ENCODE assay signal across 9 mouse cellular contexts in the genomic region with DNA sequence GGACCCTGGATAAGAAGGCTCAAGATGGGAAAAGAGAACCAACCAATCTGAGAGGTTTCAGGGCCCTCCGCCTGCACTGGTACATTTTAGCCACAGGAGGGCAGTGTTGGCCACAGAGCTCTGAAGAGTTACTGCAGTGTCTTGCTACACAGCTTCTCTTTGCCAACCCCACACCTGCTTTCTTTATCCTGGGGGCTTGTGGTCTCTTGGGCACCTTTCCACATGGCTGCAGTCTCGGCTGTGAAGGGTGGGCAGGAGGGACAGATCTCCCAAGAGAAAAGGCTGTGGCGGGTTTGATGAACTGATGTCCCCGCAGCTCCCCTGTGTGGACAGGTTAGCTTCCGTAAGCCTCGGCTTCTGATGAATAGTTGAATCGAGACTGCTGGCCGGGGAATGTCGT. TPM values are rescaled to one million over a fixed set of nuclear protein-coding genes. Genes with fewer than 3 reads are reported as not detected.
A peak's percentile ranks its signal among the peaks of the same experiment; 100 is the strongest.
DNase-seq lines count a peak whose midpoint lies in the region; ATAC-seq and TF ChIP-seq lines count a peak whose summit lies in the region.
"Had no signal": no experiment of that assay in that cellular context is flagged by ENCODE, and none has a peak within 500 bp of the region (broad histone marks: within the 10 kb centered on the region; RNA-seq: fewer than 3 reads in every experiment).

No protein-coding gene starts in this region.

- H3K9ac ChIP-seq in forebrain, embryonic 13.5 days = peak overlapping the region; percentile 50
- H3K9ac ChIP-seq in heart, postnatal 0 days (replicated peaks; ENCODE audit: low read depth, low read length) = no peak overlapping the region
- H3K9ac ChIP-seq in liver, embryonic 16.5 days (ENCODE audit: low read depth, low read length) = no peak overlapping the region
- H3K9ac ChIP-seq in neural tube, embryonic 14.5 days (replicated peaks; ENCODE audit: low read depth, low read length) = 0 out of 2 replicates have a peak overlapping the region, but pooled peaks have one; percentile 21

- H3K36me3 ChIP-seq in E14TG2a.4 (ENCODE audit: insufficient read depth, low read length) = no peaks in the 10 kb centered on the region
- no peaks in the 10 kb centered on the region for H3K36me3 ChIP-seq in forebrain, embryonic 13.5 days (ENCODE audit: poor library complexity, severe bottlenecking)
- no peaks in the 10 kb centered on the region for H3K36me3 ChIP-seq in heart, postnatal 0 days (replicated peaks; ENCODE audit: control insufficient read depth, insufficient read depth, low read length)
- no peaks in the 10 kb centered on the region for H3K36me3 ChIP-seq in liver, embryonic 16.5 days (ENCODE audit: control insufficient read depth, insufficient read depth)
- no peaks in the 10 kb centered on the region for H3K36me3 ChIP-seq in neural tube, embryonic 14.5 days (ENCODE audit: control insufficient read depth, insufficient read depth, low read length)

- H3K9me3 ChIP-seq in E14TG2a.4 (ENCODE audit: low read length) = no peaks in the 10 kb centered on the region
- no peaks in the 10 kb centered on the region for H3K9me3 ChIP-seq in forebrain, embryonic 13.5 days (replicated peaks)
- no peaks in the 10 kb centered on the region for H3K9me3 ChIP-seq in heart, postnatal 0 days (replicated peaks; ENCODE audit: control insufficient read depth, low read length)
- no peaks in the 10 kb centered on the region for H3K9me3 ChIP-seq in liver, embryonic 16.5 days (replicated peaks; ENCODE audit: control insufficient read depth, low read length)
- H3K9me3 ChIP-seq in neural tube, embryonic 14.5 days (ENCODE audit: control insufficient read depth, low read length) = no peaks in the 10 kb centered on the region

- peak overlapping the region; percentile 37 for H3K4me3 ChIP-seq in E14TG2a.4 (replicated peaks; ENCODE audit: low read length)
- H3K4me3 ChIP-seq in forebrain, embryonic 13.5 days = peak overlapping the region; percentile 17
- no peak overlapping the region for H3K4me3 ChIP-seq in heart, postnatal 0 days (ENCODE audit: low read depth, low read length)
- no peak overlapping the region for H3K4me3 ChIP-seq in liver, embryonic 16.5 days (ENCODE audit: low read depth, low read length)
- 0 out of 2 replicates have a peak overlapping the region, but pooled peaks have one; percentile 5 for H3K4me3 ChIP-seq in neural tube, embryonic 14.5 days (ENCODE audit: low read depth, low read length)

- peak; percentile 66 for ATAC-seq in forebrain, embryonic 13.5 days
- peak; percentile 53; the same call in 1 of the 2 replicates for ATAC-seq in heart, postnatal 0 days (ENCODE audit: insufficient read depth, low read depth)
- peak; percentile 30; the same call in 1 of the 2 replicates for ATAC-seq in liver, embryonic 16.5 days (ENCODE audit: low read depth)
- peak; percentile 78; the same call in 1 of the 2 replicates for ATAC-seq in neural tube, embryonic 14.5 days (ENCODE audit: low read depth)

- TF ChIP-seq EP300 in heart, postnatal 0 days (IDR thresholded peaks at IDR 0.05; ENCODE audit: low read depth) = no peak

- H3K27ac ChIP-seq in forebrain, embryonic 13.5 days = no peak overlapping the region
- no peak overlapping the region for H3K27ac ChIP-seq in heart, postnatal 0 days (ENCODE audit: low read depth)
- no peak overlapping the region for H3K27ac ChIP-seq in liver, embryonic 16.5 days (ENCODE audit: low read length)
- peak overlapping the region; percentile 45 for H3K27ac ChIP-seq in neural tube, embryonic 14.5 days (ENCODE audit: low read depth, low read length)

- peak; percentile 65 for DNase-seq in c-Kit-positive CD71-positive TER-119-positive erythroid progenitor cells, embryonic 14.5 days (ENCODE audit: low spot score)
- DNase-seq in heart, postnatal 0 days (ENCODE audit: low spot score) = peak; percentile 66
- DNase-seq in kidney, postnatal 36 days = peak; percentile 74 to 85
- DNase-seq in thymus, adult 18-20 months = peak; percentile 54 to 55

- H3K4me2 ChIP-seq in forebrain, embryonic 13.5 days = peak overlapping the region; percentile 53
- H3K4me2 ChIP-seq in heart, postnatal 0 days (ENCODE audit: low read depth, low read length) = no peak overlapping the region
- H3K4me2 ChIP-seq in liver, embryonic 16.5 days (ENCODE audit: low read depth, low read length) = 0 out of 2 replicates have a peak overlapping the region, but pooled peaks have one; percentile 21
- H3K4me2 ChIP-seq in neural tube, embryonic 14.5 days (ENCODE audit: low read depth, low read length) = peak overlapping the region; percentile 36

- H3K4me1 ChIP-seq in E14TG2a.4 (replicated peaks; ENCODE audit: low read depth, low read length) = peaks cover 13% of the 10 kb centered on the region
- H3K4me1 ChIP-seq in forebrain, embryonic 13.5 days = peaks cover 44% of the 10 kb centered on the region
- H3K4me1 ChIP-seq in heart, postnatal 0 days (ENCODE audit: control insufficient read depth, insufficient read depth) = no peaks in the 10 kb centered on the region
- H3K4me1 ChIP-seq in liver, embryonic 16.5 days (ENCODE audit: control insufficient read depth, low read depth, low read length) = no peaks in the 10 kb centered on the region
- peaks cover 29% of the 10 kb centered on the region for H3K4me1 ChIP-seq in neural tube, embryonic 14.5 days (ENCODE audit: control insufficient read depth, insufficient read depth, low read length)

- H3K27me3 ChIP-seq in E14TG2a.4 (ENCODE audit: insufficient read depth, low read length) = peaks cover 30% of the 10 kb centered on the region
- H3K27me3 ChIP-seq in forebrain, embryonic 13.5 days = no peaks in the 10 kb centered on the region
- H3K27me3 ChIP-seq in heart, postnatal 0 days (ENCODE audit: control insufficient read depth, insufficient read depth, low read length) = no peaks in the 10 kb centered on the region
- no peaks in the 10 kb centered on the region; the same call in 1 of the 2 replicates for H3K27me3 ChIP-seq in liver, embryonic 16.5 days (ENCODE audit: control insufficient read depth, insufficient read depth, low read depth, low read length)
- H3K27me3 ChIP-seq in neural tube, embryonic 14.5 days (ENCODE audit: control insufficient read depth, insufficient read depth, low read length) = no peaks in the 10 kb centered on the region

- TF ChIP-seq CTCF in E14TG2a.4 (conservative IDR thresholded peaks at IDR 0.05; ENCODE audit: low read length) = peak; percentile 99
- TF ChIP-seq CTCF in heart, postnatal 0 days (IDR thresholded peaks at IDR 0.05; ENCODE audit: low read depth) = peak; percentile 97

- 17% methylated on average over 9 of the region's 9 CpGs for WGBS in forebrain, embryonic 13.5 days
- 26% methylated on average over 9 of the region's 9 CpGs for WGBS in heart, postnatal 0 days
- 29% methylated on average over 9 of the region's 9 CpGs for WGBS in liver, embryonic 16.5 days (ENCODE audit: insufficient replicate concordance)
- whole genome bisulfite sequencing in neural tube, embryonic 14.5 days = 8% methylated on average over 9 of the region's 9 CpGs

RNA-seq across cellular contexts. Expression of gene Gpr61, which starts 10.1 kb away (rescaled TPM):
- polyA plus RNA-seq in forebrain, embryonic 13.5 days (2015; fragmentation: Nextera tagmentation; extraction: Ambion mirVana) = 0.98 and 1.0 TPM in 2 replicates
- total RNA-seq in heart, postnatal 0 days (2014; rRNA removed; ENCODE audit: low replicate concordance) = 0.04 TPM in 1 of 2 replicates, not detected in the other
- polyA plus RNA-seq in heart, postnatal 0 days (2015; fragmentation: Nextera tagmentation; extraction: Ambion mirVana) = 0.05 and 0.11 TPM in 2 replicates
- 0.02 TPM in 1 of 2 replicates, not detected in the other for polyA plus RNA-seq in liver, embryonic 16.5 days (2015; fragmentation: Nextera tagmentation; extraction: Ambion mirVana)
- polyA plus RNA-seq in neural tube, embryonic 14.5 days (2014; fragmentation: Nextera tagmentation; extraction: Ambion mirVana) = 2.7 and 4.5 TPM in 2 replicates
- polyA plus RNA-seq: gonadal fat pad, adult 2 months had no signal

RNA-seq across cellular contexts. Expression of gene Gnai3, which starts 18.9 kb away (rescaled TPM):
- 173 and 180 TPM in 2 replicates for polyA plus RNA-seq in forebrain, embryonic 13.5 days (2015; fragmentation: Nextera tagmentation; extraction: Ambion mirVana)
- 30.2 and 41.0 TPM in 2 replicates for total RNA-seq in heart, postnatal 0 days (2014; rRNA removed; ENCODE audit: low replicate concordance)
- 35.8 and 37.4 TPM in 2 replicates for polyA plus RNA-seq in heart, postnatal 0 days (2015; fragmentation: Nextera tagmentation; extraction: Ambion mirVana)
- polyA plus RNA-seq in liver, embryonic 16.5 days (2015; fragmentation: Nextera tagmentation; extraction: Ambion mirVana) = 69.9 and 73.7 TPM in 2 replicates
- 108 and 141 TPM in 2 replicates for polyA plus RNA-seq in neural tube, embryonic 14.5 days (2014; fragmentation: Nextera tagmentation; extraction: Ambion mirVana)

RNA-seq across cellular contexts. Expression of gene Amigo1, which starts 21.3 kb away (rescaled TPM):
- 6.4 and 8.1 TPM in 2 replicates for polyA plus RNA-seq in forebrain, embryonic 13.5 days (2015; fragmentation: Nextera tagmentation; extraction: Ambion mirVana)
- 5.0 and 11.9 TPM in 2 replicates for total RNA-seq in heart, postnatal 0 days (2014; rRNA removed; ENCODE audit: low replicate concordance)
- 3.5 and 3.8 TPM in 2 replicates for polyA plus RNA-seq in heart, postnatal 0 days (2015; fragmentation: Nextera tagmentation; extraction: Ambion mirVana)
- polyA plus RNA-seq in liver, embryonic 16.5 days (2015; fragmentation: Nextera tagmentation; extraction: Ambion mirVana) = 0.61 and 0.64 TPM in 2 replicates
- polyA plus RNA-seq in neural tube, embryonic 14.5 days (2014; fragmentation: Nextera tagmentation; extraction: Ambion mirVana) = 11.2 TPM in 2 replicates

RNA-seq across cellular contexts. Expression of gene Cyb561d1, which starts 36.2 kb away (rescaled TPM):
- polyA plus RNA-seq in forebrain, embryonic 13.5 days (2015; fragmentation: Nextera tagmentation; extraction: Ambion mirVana) = 3.6 and 4.7 TPM in 2 replicates
- total RNA-seq in heart, postnatal 0 days (2014; rRNA removed; ENCODE audit: low replicate concordance) = 4.0 and 4.7 TPM in 2 replicates
- 3.4 and 3.5 TPM in 2 replicates for polyA plus RNA-seq in heart, postnatal 0 days (2015; fragmentation: Nextera tagmentation; extraction: Ambion mirVana)
- polyA plus RNA-seq in liver, embryonic 16.5 days (2015; fragmentation: Nextera tagmentation; extraction: Ambion mirVana) = 1.9 TPM in 2 replicates
- 2.0 and 2.3 TPM in 2 replicates for polyA plus RNA-seq in neural tube, embryonic 14.5 days (2014; fragmentation: Nextera tagmentation; extraction: Ambion mirVana)

RNA-seq across cellular contexts. Expression of gene Atxn7l2, which starts 45.9 kb away (rescaled TPM):
- polyA plus RNA-seq in forebrain, embryonic 13.5 days (2015; fragmentation: Nextera tagmentation; extraction: Ambion mirVana) = 29.0 and 30.3 TPM in 2 replicates
- total RNA-seq in heart, postnatal 0 days (2014; rRNA removed; ENCODE audit: low replicate concordance) = 3.1 and 6.0 TPM in 2 replicates
- polyA plus RNA-seq in heart, postnatal 0 days (2015; fragmentation: Nextera tagmentation; extraction: Ambion mirVana) = 4.1 and 4.3 TPM in 2 replicates
- 2.0 and 2.1 TPM in 2 replicates for polyA plus RNA-seq in liver, embryonic 16.5 days (2015; fragmentation: Nextera tagmentation; extraction: Ambion mirVana)
- polyA plus RNA-seq in neural tube, embryonic 14.5 days (2014; fragmentation: Nextera tagmentation; extraction: Ambion mirVana) = 22.0 and 24.0 TPM in 2 replicates

Comparison
In these comparisons a context has a peak if more than half of its experiments do, and no peak if none do; other contexts are left out.
1. H3K4me3 ChIP-seq: peak in E14TG2a.4 (single experiment), forebrain, embryonic 13.5 days (single experiment) and neural tube, embryonic 14.5 days (single experiment); none in heart, postnatal 0 days (single experiment) and liver, embryonic 16.5 days (single experiment).
2. H3K9ac ChIP-seq: peak in forebrain, embryonic 13.5 days (single experiment) and neural tube, embryonic 14.5 days (single experiment); none in heart, postnatal 0 days (single experiment) and liver, embryonic 16.5 days (single experiment).
3. Peak in every context shown above with its lines, with median percentiles within 50 percentile points of each other: DNase-seq and ATAC-seq.